Mouse (Mus musculus) activated CD4-positive, CD25-positive, alpha-beta regulatory T cell, adult 4 months (primary cell): ENCODE data around the gene Cd200r1. TPM values are rescaled to one million over a fixed set of nuclear protein-coding genes. Genes with fewer than 3 reads are reported as not detected.

ENCODE experiments used
- ATAC-seq: one replicate; pipeline ENCODE4 v1.8.0; 2017
- polyA plus RNA-seq, 2 experiments: library from polyadenylated mRNA; unstranded; fragments of 100-300 nt; shearing (Covaris generic); gene quantifications; one replicate each; pipeline ENCODE4 v1.2.1; 2017

Cd200r1 gene
- 10 to 100 TPM; 39.1 to 40.4 TPM for polyA plus RNA-seq

DNA sequence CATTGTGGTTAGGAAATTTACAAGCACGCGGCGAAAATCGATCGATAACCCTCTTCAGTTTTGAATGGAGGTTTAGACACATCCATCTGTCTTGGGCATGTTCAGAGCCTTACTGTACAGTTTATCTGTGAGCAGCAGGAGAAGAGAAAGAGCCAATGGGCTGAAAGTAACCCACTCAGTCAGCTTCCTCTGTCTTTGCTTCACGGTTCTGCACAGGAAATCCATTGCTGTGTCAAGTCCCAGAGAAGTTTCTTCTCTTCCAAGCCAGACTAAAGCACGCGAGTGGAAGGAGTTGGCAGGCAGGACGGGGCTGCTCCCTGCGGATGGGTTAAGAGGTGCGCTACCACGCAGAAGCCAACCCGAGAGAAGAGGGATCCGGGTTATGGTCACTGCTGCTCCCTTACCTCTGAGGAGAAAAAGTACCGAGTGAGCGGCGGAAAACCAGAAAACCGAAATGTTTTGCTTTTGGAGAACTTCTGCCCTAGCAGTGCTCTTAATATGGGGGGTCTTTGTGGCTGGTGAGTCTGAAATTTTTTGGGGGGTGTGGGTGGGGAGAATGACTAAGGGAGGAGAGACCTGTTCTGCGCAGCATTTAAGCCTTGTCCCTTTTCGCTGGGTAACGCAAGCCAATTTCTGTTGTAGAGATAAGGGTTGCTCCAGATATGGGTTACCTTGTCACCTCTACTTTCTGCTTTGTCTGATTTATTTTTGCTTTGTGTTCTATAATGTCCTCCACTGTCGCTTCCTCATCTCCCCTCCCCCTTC, at the start of gene Cd200r1:
Gene Cd200r1 (plus strand): TSS at position 182 of the 765 bp plus-strand sequence.
- peak; percentile 78 for ATAC-seq

DNA sequence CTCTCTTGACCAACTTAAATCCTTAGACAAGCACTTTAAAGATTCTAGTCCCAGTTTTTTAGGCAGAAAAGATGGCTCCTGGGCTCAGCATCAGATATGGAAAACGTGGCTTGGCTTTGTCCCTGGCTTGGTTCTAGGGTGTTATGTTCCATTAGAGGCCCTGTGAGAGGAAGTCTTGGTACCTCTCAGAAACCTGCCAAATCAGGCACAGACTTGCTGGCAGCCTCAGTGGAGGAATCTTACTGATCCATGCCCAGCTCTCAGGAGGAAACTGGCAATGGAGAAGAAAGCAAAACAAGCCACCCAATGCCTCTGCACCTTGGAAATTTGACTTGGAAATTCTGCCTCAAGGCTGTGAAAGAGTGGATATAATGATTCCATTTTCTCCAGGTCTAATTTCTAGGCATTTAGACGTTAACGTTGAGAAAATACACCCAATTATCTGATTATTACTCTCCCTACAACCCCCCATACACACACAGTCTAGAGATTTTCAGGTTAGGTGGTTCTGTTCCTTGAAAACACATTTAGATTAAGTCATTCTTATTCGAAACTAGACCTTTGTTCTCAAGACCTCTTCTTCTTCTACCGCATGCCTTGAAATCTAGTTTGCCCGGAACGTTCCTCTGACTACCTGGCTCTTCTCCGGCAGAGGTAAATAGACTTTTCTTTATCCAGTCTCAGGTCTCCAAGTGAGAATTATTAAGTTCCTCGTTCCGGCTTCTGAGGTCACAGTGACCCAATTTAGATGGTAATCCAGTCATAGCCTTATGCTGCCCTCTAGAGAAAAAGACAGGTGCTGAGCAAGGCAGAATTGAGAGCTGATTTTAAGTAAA, 49.0 kb upstream of the Cd200r1 start:
- ATAC-seq: no peak

DNA sequence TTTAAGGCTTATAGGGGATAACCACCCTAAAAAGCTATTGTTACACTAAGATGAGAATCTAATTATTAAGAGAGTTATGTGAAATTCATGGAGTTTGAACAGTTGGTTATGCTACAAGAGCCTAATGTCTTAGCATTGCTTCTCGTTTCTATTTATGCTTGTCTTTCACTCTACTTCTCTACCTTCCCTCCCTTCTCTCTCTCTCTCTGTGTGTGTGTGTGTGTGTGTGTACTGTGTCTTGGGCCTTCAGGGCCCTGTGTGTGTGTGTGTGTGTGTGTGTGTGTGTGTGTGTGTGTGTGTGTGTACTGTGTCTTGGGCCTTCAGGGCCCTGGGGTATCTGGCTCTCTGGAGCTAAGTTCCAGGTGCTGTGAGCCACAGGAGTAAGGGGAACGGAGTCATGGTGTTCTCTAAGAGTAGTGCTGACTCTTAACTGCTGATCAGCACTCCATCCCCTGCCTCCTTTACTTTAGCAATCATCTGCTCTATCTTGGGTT, 48.3 kb upstream of the Cd200r1 start:
- ATAC-seq: no peak

DNA sequence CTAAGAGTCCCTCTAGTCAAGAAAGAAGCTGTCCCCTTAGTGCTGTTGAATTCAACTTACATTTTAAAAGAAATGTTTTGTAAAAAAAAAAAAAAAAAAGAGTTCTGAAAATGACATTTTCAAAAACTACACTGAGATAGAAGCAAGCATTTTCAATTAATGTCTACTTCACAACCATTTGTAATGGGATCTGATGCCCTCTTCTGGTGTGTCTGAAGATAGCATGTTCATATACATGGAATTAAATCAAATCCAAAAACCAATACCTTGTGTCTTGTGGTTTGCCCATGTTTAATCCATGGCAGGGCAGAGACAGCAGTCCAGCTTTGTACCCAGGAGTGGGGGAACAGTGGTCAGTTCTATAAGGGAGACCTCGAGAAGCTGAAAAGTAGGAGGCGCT, 47.7 kb upstream of the Cd200r1 start:
- ATAC-seq: no peak

DNA sequence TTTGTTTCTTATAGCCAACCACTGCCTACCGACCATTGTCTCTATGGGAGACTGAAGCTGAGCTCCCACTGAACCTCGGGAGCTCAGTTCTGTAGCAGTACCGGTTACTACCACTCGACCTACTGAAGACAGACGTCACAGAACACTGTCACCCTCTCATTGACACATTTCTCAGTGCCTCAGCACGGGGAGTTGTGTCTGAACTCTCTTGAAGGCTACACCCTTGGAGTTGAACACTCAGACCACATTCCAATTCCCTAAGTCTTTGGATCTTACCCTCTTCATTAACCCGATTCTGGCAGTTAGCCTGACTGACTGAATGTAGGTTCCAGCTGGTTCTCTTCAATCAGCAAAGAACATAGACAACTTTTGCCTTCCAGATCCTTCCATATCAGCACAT, 46.2 kb upstream of the Cd200r1 start:
- no peak for ATAC-seq

DNA sequence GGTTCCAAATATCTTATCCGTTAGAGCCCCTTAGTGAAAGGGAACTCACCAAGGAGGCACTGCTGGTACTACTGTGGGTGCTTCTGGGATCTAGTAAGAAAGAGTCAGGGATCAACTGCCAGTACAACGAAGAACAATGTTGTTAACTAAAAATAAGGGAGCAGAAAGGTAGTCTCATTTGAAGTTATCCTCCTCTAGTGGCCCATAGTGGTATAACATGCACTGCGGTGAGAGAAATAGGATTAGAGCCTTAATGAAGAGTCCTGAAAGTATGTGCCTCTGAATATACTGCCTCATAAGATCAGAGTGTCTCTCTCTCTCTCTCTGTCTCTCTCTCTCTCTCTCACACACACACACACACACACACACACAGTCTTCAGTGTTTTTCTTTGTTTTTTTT, 45.0 kb upstream of the Cd200r1 start:
- no peak for ATAC-seq

DNA sequence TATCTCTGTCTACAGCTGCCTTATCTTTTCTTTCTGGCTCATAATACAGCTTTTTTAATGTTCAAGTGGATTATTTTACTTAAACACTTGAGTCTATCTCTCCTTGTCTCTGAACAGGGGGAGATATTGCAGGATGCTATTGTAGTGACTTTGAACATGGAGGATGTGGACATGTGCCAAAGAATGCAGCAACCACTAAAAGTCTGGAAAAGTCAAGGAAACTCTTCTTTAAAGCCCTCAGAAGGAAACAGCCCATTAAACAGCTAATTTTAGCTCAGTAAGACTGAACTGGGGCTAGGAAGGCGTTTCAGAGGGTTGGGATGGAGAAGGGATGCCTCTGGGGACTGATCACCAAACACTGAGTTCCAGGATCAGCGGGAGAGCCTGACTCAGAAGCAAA, 42.9 kb upstream of the Cd200r1 start:
- ATAC-seq: no peak

DNA sequence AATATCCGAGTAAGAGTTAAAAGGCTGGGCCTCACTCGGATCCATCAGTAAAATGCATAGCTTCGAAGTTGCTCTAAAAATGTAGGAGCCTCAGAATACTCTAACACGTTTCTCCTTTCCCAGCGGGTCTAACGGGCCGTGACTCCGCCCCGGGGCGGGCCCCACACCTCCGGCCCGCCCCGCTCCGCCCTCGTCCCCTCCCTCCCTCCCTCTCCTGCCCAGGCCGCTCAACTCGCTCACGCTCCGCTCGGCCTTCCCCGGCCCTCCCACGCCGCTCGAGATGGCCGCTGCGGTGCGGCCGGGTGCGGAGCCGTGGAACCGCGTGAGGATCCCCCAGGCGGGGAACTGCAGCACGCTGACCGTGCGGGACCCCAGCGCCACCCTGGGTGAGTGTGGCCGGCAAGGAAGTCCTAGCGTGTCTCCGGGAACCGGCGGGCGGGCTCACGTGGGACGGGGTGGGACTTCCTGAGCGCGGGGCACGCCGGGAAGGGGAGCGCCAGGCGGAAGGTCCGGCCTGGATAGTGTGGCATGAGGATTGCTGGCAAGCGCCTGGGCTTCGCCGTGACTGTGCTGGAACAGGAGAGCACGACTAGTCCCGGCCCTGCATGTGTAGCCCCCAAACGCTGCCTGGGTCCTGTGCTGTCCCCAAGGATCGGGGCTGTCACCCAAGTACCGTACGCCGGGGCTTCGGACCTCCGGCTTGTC, 41.3 kb upstream of the Cd200r1 start, which contains the start of gene Nepro:
Gene Nepro (plus strand): TSS at position 219 of the 705 bp plus-strand sequence.
- peak; percentile 81 for ATAC-seq

DNA sequence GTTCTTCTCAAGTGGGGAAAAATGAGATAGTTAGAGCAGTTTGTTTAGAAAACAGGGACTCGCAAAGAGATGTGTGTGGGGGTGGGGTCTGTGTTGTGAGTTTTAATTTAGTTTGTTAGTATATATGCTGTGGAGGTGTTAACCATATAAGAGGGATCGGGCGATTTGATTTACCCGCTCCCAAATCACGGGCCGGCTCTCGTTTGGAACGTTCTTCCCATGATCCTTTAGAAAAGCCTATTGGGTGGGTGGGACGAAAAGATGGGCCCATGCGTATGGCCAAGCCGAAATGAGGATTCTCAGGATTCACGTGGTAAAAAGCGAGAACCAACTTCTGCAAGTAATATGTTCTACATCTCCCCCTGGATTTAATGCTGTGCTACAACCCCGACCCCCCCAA, 40.7 kb upstream of the Cd200r1 start:
- peak; percentile 9 for ATAC-seq

DNA sequence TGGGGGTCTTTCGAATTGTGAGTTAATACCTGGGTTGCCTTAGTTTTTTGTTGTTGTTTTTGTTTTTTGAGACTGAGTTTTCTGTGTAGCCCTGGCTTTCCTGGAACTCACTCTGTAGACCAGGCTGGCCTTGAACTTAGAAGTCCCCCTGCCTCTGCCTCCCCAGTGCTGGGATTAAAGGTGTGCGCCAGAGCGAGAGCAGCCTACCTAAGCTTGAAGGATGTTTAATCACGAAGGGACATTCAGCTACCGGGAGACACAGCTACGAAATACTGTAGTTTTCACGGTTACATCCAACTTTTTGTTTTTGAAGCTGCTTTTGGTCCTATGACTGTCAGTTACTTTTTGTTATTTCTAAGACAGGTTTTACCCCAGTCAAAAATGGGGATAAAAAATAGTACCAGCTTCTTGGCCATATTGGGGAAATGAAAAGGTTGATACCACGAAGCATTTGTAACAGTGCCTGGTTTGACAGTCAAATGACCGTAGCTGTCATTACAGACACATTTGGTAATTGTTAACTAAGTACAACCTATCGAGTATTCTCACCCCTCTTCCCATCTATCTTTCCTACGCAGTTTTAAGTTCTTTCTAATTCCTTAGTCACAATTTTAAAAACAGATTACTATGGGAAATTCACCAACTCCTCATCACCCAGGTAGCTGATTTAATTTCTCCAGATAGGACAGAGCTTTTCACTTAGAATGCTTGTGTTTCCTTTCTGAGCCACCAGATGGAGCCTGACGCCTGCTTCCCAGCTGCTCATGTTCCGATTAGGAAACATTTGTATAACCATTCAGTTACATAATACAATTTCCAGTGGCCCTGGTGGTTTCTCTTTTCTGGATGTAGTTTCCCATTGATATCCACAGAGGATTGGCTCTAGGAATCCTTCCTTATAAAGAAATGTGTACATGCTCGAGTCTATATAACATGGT, 40.0 kb upstream of the Cd200r1 start:
- ATAC-seq: peak; percentile 53

DNA sequence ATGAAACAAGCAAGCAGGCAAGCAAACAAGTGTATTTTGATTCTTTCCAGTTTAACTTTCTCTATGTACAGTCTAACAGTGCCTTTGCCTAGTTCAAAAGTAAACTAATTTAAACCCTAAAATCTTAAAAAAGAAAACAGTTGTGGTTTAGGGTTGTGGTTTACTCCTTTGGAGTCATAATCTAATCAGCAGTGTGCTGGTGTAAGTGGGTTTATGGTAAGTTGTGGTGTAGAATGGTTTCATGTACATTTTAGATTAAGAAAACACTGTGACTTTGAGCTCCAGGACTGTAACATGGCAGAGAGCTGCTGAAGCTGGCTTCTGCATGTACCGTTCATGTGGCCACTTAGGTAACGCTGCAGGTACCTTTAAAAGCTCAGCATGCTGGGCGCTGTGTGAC, 38.0 kb upstream of the Cd200r1 start:
- ATAC-seq: no peak

DNA sequence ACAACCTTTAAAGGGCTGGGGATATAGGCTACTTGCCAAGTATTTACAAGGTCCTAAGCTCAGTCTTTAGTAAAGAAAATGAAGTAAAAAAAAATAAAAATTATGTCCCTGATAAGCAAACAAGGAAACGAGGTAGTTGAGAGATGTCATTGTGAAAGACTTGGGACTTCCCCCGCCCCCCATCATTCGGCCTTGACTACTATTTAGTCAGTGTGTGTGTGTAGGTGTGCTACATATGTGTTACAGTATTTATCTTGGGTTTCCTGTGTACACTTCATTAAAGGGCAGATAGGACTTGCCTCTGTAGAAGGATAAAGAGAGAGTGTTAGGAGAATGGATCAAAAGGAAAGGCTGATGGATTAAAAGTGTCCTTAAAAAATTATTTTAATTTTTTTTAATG, 31.5 kb upstream of the Cd200r1 start:
- peak; percentile 62 for ATAC-seq

DNA sequence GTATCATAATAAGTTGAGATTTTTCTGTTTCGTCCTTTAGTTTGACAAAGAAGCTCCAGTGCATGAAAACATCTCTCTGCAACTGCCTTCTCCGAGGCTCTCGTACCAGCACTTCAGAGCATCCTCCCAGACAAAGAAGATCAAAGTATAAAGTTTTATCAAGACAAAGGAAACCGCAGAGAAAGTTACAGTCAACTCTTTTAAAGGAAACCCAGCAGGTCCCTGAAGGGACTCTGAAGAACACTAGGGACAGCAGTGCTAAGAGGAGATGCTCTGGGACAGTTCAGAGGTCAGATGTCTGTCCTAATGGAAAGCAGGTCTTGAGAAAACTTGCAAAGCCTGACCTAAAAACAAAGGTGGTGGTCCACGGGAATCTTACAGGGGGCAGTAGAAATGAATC, 29.9 kb upstream of the Cd200r1 start:
- peak; percentile 84 for ATAC-seq

DNA sequence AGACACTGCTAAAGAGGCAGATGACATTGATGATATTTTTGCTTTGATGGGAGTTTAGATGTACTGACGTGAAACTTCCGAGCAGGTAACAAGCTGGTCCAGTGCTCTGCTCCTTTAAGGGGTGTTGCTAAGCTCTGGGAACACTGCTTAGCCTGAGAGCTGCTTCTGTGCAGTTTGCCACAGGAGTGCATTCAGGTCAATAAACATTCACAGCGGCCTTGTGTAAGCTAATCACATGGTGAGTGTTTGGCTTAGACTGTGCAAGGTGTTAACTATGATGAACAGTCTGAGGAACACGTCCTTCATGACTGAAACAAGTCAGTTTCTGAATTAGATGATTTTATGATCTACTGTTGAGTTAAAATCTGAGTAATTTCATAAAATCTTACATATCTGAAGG, 29.4 kb upstream of the Cd200r1 start:
- ATAC-seq: peak; percentile 14

DNA sequence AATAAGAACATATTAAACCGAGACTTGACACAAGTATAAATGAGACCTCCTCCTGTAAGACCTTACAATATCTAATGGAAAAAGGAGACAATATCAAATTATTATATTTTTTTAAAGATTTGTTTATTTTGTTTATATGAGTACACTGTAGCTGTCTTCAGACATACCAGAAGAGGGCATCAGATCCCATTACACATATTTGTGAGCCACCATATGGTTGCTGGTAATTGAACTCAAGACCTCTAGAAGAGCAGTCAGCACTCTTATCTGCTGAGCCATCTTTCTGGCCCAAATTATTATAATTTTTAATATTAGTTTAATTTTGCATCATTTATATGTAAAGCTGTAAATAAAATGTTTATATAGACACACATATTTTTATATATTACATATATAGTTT, 22.8 kb upstream of the Cd200r1 start:
- no peak for ATAC-seq

DNA sequence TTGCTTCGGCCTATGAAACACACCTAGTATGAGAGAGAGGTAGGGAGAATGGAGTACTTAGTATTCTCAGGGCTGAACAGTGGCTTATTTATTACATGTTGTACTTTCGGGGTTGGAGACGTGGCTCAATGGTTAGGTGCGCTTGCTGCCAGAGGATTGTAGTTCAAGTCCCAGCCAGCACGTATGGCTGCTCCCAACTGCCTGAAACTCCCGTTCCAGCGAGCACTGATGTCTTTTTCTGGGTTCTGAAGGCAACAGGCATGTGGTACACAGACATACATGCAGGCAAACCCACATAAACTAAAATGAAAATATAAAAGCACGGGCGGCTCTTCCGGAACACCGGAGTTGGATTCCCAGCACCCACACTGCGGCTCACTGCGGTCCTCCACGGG, 20.1 kb upstream of the Cd200r1 start:
- no peak for ATAC-seq

DNA sequence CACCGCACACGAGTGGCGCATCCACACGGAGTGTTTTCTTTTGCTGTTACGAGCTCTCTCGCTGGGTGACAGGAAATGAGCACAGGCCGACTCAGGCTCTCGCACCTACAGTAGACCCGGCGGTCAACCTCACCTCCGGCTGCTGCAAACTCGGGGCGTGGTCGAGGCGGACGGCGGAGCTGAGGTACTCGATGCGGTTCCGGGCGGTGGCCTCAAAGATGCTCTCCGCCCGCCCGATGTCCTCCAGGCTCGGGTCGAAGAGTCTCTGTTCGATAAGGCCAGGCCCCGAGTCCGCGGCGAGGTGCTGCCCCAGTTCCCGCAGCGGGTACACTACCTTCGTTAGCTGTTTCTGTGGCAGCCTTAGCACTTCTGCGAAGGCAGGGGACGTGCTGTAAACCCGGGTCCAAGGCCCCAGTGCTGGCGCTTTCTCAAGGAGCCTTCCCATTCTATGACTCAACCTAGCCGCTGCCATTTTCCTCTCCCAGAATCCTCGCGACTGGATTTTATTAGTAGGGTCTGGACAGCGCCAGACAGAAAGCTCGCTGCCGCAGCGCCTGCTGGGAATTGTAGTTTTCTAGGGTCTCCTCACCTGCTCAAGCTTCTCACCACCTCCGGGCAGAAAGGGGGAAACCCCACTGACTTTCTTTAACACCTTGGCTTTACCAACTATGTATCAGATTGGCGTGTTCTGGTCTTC, 19.5 kb upstream of the Cd200r1 start, which contains the start of gene Gtpbp8:
Gene Gtpbp8 (minus strand): TSS at position 498 of the 697 bp plus-strand sequence.
- peak; percentile 81 for ATAC-seq

DNA sequence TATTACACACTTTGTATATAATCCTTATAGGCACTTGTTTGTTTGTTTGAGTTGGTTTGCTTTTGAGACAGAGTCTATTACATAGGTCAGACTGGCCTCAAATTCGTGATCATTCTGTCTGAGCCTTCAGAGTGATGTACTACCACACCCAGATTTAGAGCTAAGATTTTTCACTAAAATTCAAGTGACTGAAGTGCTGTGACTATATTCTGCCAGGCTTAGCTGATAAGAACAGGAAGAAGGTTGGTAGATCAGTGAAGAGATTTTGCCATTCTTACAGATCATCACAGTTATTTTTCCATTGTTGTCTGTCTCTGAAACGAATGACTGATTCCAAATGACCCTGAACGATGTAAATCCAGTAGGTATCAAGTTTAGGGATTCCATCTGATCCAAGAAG, 17.5 kb upstream of the Cd200r1 start:
- no peak for ATAC-seq

DNA sequence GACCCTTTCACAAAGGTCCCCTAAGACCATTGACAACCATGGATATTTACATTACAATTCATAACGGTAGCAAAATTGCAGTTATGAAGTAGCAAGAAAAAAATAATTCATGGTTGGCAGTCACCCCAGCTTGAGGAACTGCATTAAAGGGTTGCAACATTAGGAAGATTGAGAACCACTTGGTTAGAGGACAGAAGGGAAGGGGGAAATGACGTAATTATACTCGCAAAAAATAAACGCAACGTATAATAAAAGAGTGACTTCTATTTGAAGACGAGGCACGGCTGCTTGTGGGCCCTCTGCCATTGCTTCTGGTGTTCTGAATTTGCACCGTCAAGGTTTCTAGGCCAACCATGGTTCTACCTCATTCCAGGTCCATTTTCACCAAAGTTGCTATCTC, 7.8 kb upstream of the Cd200r1 start:
- ATAC-seq: no peak

DNA sequence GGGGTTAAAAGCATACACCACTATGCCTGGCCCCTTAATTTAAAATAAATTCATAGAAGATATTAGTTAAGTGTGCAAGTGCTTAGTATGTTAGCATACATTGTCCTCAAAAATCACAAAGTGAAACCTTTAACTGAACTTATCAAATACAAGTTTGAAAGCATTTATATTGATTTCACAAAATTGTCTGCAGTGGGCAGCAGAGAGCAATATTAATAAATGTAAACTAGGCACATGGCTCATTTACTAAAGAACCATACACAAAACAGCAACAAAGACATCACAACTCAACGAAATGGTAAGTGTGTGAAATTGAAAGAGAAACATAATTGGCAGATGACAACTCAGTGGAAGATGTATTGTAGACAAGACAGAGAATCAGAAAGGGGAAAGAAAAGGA, 3.7 kb upstream of the Cd200r1 start:
- peak; percentile 29 for ATAC-seq

DNA sequence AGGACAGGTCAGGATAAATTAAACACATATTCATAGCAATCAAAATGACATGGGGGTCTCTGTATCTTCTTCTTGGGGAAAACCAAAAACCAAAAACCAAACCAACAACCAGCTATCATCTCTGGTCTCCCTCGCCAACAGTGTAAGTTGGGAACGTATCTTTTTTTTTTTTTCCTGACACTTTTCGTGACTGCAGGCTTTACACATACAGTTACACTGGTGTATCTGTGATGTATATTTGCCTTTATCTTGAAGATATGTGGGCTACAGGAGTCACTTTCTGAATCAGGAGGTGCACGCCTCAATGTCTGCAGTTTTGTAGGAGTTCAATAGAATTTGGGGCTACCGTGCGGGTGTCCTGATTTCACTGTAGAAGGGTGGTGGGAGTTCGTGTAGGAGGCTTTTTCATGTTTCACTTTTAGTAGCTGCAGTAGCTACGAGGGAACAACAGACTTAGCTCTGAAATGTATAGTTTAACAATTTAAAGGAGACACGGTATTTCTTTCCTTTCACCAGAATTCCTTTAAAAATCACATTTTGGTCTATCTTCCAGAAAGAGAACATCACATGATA, 870 bp downstream of the Cd200r1 start:
- ATAC-seq: no peak
